ENCODE assay signal across 8 mouse cellular contexts in the genomic region with DNA sequence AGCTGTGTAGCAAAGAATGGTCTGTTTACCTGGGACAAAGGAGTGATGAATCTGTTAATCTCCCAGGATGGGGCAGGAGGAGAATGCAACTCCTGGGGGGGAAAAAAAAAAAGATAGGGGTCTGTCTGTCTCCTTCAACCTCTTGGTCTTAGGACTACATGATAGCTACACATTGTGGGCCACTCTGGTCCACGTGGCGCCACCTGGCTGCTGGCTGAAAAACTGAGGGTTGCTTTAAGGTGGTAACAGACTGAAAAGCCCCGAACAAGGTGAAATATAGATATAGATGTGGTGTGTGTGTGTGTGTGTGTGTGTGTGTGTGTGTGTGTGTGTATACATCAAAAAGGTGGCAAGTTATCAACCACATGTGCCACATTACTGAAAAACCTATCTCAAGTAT.
DNase-seq lines count a peak whose midpoint lies in the region; ATAC-seq and TF ChIP-seq lines count a peak whose summit lies in the region.

No protein-coding gene starts in this region.

- H3K9me3 ChIP-seq in forebrain, postnatal 0 days (ENCODE audit: low read length): no peaks in the 10 kb centered on the region
- no peaks in the 10 kb centered on the region for H3K9me3 ChIP-seq in forebrain, embryonic 13.5 days (replicated peaks)
- no peaks in the 10 kb centered on the region for H3K9me3 ChIP-seq in liver, embryonic 11.5 days (ENCODE audit: control insufficient read depth, low read length)

- H3K36me3 ChIP-seq in forebrain, postnatal 0 days (ENCODE audit: insufficient read depth): no peaks in the 10 kb centered on the region
- no peaks in the 10 kb centered on the region for H3K36me3 ChIP-seq in forebrain, embryonic 13.5 days (ENCODE audit: poor library complexity, severe bottlenecking)
- H3K36me3 ChIP-seq in liver, adult 2 months (ENCODE audit: control insufficient read depth, insufficient read depth, low read length): no peaks in the 10 kb centered on the region
- no peaks in the 10 kb centered on the region for H3K36me3 ChIP-seq in liver, embryonic 11.5 days (ENCODE audit: control insufficient read depth, insufficient read depth, low read length)

- DNase-seq in forebrain, postnatal 0 days: no peak
- no peak for DNase-seq in liver, adult 2 months (ENCODE audit: extremely low read depth, low read depth, low spot score)
- DNase-seq in liver, embryonic 11.5 days (ENCODE audit: low spot score): no peak
- DNase-seq in NIH3T3 (ENCODE audit: low read depth): peak; percentile 42
- peak; percentile 65 to 66 for DNase-seq in kidney, postnatal 4 days
- DNase-seq in natural killer cell, adult 2 months (ENCODE audit: low spot score in 2 of 2): no peak

- H3K79me2 ChIP-seq in liver, adult 2 months (ENCODE audit: control insufficient read depth, insufficient read depth, low read length): no peaks in the 10 kb centered on the region

- peak; percentile 52 for TF ChIP-seq CTCF in forebrain, postnatal 0 days (IDR thresholded peaks at IDR 0.05; ENCODE audit: low read depth)
- peak; percentile 65 for TF ChIP-seq CTCF in liver, adult 2 months (IDR thresholded peaks at IDR 0.05; ENCODE audit: low read depth, low read length)

- WGBS in forebrain, postnatal 0 days: 35% methylated on average over 3 of the region's 3 CpGs
- 36% methylated on average over 3 of the region's 3 CpGs for WGBS in forebrain, embryonic 13.5 days
- 21% methylated on average over 3 of the region's 3 CpGs for whole genome bisulfite sequencing in liver, adult 2 months
- 34% methylated on average over 3 of the region's 3 CpGs for WGBS in liver, embryonic 11.5 days

- no peak overlapping the region for H3K4me3 ChIP-seq in forebrain, postnatal 0 days (ENCODE audit: low read depth, low read length)
- no peak overlapping the region for H3K4me3 ChIP-seq in forebrain, embryonic 13.5 days
- H3K4me3 ChIP-seq in liver, adult 2 months (ENCODE audit: insufficient read depth, low read depth, low read length): no peak overlapping the region
- no peak overlapping the region for H3K4me3 ChIP-seq in liver, embryonic 11.5 days (ENCODE audit: low read depth, low read length)

- H3K27ac ChIP-seq in forebrain, postnatal 0 days (ENCODE audit: low read depth, low read length): no peak overlapping the region
- H3K27ac ChIP-seq in forebrain, embryonic 13.5 days: no peak overlapping the region
- H3K27ac ChIP-seq in liver, adult 2 months (replicated peaks; ENCODE audit: insufficient read depth, low read depth, low read length): no peak overlapping the region
- H3K27ac ChIP-seq in liver, embryonic 11.5 days (ENCODE audit: low read depth, low read length): no peak overlapping the region

- ATAC-seq in forebrain, postnatal 0 days: no peak
- ATAC-seq in forebrain, embryonic 13.5 days: no peak
- ATAC-seq in liver, embryonic 11.5 days (replicated peaks; ENCODE audit: low FRiP score): no peak
- no peak for ATAC-seq in inflammation-experienced regulatory T-cells, adult 6 months

- H3K27me3 ChIP-seq in forebrain, postnatal 0 days (ENCODE audit: insufficient read depth, low read length): no peaks in the 10 kb centered on the region
- no peaks in the 10 kb centered on the region for H3K27me3 ChIP-seq in forebrain, embryonic 13.5 days
- no peaks in the 10 kb centered on the region; the same call in 1 of the 2 replicates for H3K27me3 ChIP-seq in liver, adult 2 months (ENCODE audit: control insufficient read depth, insufficient read depth, low read length)
- H3K27me3 ChIP-seq in liver, embryonic 11.5 days (replicated peaks; ENCODE audit: control insufficient read depth, insufficient read depth, low read length): no peaks in the 10 kb centered on the region

- no peak overlapping the region for H3K9ac ChIP-seq in forebrain, postnatal 0 days
- H3K9ac ChIP-seq in forebrain, embryonic 13.5 days: no peak overlapping the region
- no peak overlapping the region for H3K9ac ChIP-seq in liver, adult 2 months (ENCODE audit: low read depth, low read length)
- H3K9ac ChIP-seq in liver, embryonic 11.5 days (ENCODE audit: low read depth, low read length): no peak overlapping the region

- no peak overlapping the region for H3K4me2 ChIP-seq in forebrain, postnatal 0 days (ENCODE audit: low read depth)
- no peak overlapping the region for H3K4me2 ChIP-seq in forebrain, embryonic 13.5 days
- H3K4me2 ChIP-seq in liver, embryonic 11.5 days: no peak overlapping the region

- TF ChIP-seq POLR2A in liver, adult 2 months (IDR thresholded peaks at IDR 0.05; ENCODE audit: extremely low read depth, insufficient read depth, low read length): no peak

- no peaks in the 10 kb centered on the region for H3K4me1 ChIP-seq in forebrain, postnatal 0 days (ENCODE audit: insufficient read depth)
- peaks cover 18% of the 10 kb centered on the region for H3K4me1 ChIP-seq in forebrain, embryonic 13.5 days
- H3K4me1 ChIP-seq in liver, adult 2 months (ENCODE audit: control insufficient read depth, insufficient read depth, low read length): no peaks in the 10 kb centered on the region
- no peaks in the 10 kb centered on the region for H3K4me1 ChIP-seq in liver, embryonic 11.5 days (replicated peaks; ENCODE audit: control insufficient read depth, insufficient read depth, low read length)

Comparison
In these comparisons a context has a peak if more than half of its experiments do, and no peak if none do; other contexts are left out.
1. DNase-seq: peak in NIH3T3 (single experiment) and kidney, postnatal 4 days (2 of 2); none in forebrain, postnatal 0 days (single experiment), liver, adult 2 months (single experiment), liver, embryonic 11.5 days (single experiment) and natural killer cell, adult 2 months (0 of 2).